13 mouse cellular contexts compared by ENCODE assay signal in genomic region chr13:56315201-56315600, GRCm38 (mm10). TPM values are rescaled to one million over a fixed set of nuclear protein-coding genes. Genes with fewer than 3 reads are reported as not detected.
DNase-seq lines count a peak whose midpoint lies in the region; ATAC-seq lines count a peak whose summit lies in the region.
"Had no signal": no experiment of that assay in that cellular context is flagged by ENCODE, and none has a peak within 500 bp of the region (broad histone marks: within the 10 kb centered on the region; RNA-seq: fewer than 3 reads in every experiment).

No protein-coding gene starts in this region.

- 0 out of 2 replicates have a peak, but pooled peaks cover 5% of the 10 kb centered on the region for H3K4me1 ChIP-seq in forebrain, embryonic 11.5 days (replicated peaks; ENCODE audit: control insufficient read depth, insufficient read depth, low read length)
- H3K4me1 ChIP-seq in limb, embryonic 13.5 days, result peaks cover 33% of the 10 kb centered on the region

- H3K4me2 ChIP-seq in forebrain, embryonic 11.5 days (ENCODE audit: low read depth, low read length, severe bottlenecking), result no peak overlapping the region
- no peak overlapping the region; the same call in 1 of the 2 replicates for H3K4me2 ChIP-seq in limb, embryonic 13.5 days (replicated peaks)

- H3K4me3 ChIP-seq in forebrain, embryonic 11.5 days (ENCODE audit: low read depth, low read length), result no peak overlapping the region
- no peak overlapping the region for H3K4me3 ChIP-seq in limb, embryonic 13.5 days
- H3K4me3 ChIP-seq: myocyte had no signal

- ATAC-seq in forebrain, embryonic 11.5 days (replicated peaks; ENCODE audit: low FRiP score), result peak; percentile 49; the same call in 1 of the 2 replicates
- ATAC-seq in limb, embryonic 13.5 days (ENCODE audit: low FRiP score, low read depth), result peak; percentile 64
- ATAC-seq: lung, postnatal 0 days had no signal

- H3K36me3 ChIP-seq in forebrain, embryonic 11.5 days (ENCODE audit: control insufficient read depth, insufficient read depth, low read length), result no peaks in the 10 kb centered on the region
- no peaks in the 10 kb centered on the region for H3K36me3 ChIP-seq in limb, embryonic 13.5 days

- H3K9ac ChIP-seq in forebrain, embryonic 11.5 days (ENCODE audit: low read length), result no peak overlapping the region
- H3K9ac ChIP-seq in limb, embryonic 13.5 days, result peak overlapping the region; percentile 45; the same call in 1 of the 2 replicates

- H3K27me3 ChIP-seq in forebrain, embryonic 11.5 days (ENCODE audit: control insufficient read depth, insufficient read depth, low read length), result no peaks in the 10 kb centered on the region
- no peaks in the 10 kb centered on the region for H3K27me3 ChIP-seq in limb, embryonic 13.5 days

- WGBS in forebrain, embryonic 11.5 days, result 17% methylated on average over 3 of the region's 3 CpGs
- WGBS in limb, embryonic 13.5 days, result 15% methylated on average over 3 of the region's 3 CpGs

- H3K27ac ChIP-seq in forebrain, embryonic 11.5 days (ENCODE audit: low read depth, low read length), result no peak overlapping the region
- H3K27ac ChIP-seq in limb, embryonic 13.5 days, result peak overlapping the region; percentile 63

- no peaks in the 10 kb centered on the region for H3K9me3 ChIP-seq in forebrain, embryonic 11.5 days (ENCODE audit: control insufficient read depth, low read length)
- peaks cover 6% of the 10 kb centered on the region for H3K9me3 ChIP-seq in limb, embryonic 13.5 days

- DNase-seq in right cerebral cortex, postnatal 10 days (ENCODE audit: low spot score in 2 of 2), result peak; percentile 50 to 55
- no peak for DNase-seq in right cerebral cortex, postnatal 4 days
- peak; percentile 67 for DNase-seq in forebrain, embryonic 11.5 days (ENCODE audit: low spot score)
- no peak for DNase-seq in urinary bladder, postnatal 14 days (ENCODE audit: low spot score)
- DNase-seq in ovary, postnatal 14 days (ENCODE audit: low spot score), result no peak
- no peak for DNase-seq in lung, postnatal 36 days
- DNase-seq: gastrocnemius, postnatal 36 days; heart, postnatal 36 days; kidney, postnatal 36 days; right cerebral cortex, postnatal 25 days had no signal

RNA-seq across cellular contexts. Expression of gene Cxcl14, which starts 18.9 kb away (rescaled TPM):
- polyA plus RNA-seq in forebrain, embryonic 11.5 days (2014; fragmentation: Nextera tagmentation; extraction: Ambion mirVana), result 8.6 and 10.9 TPM in 2 replicates
- 497 and 573 TPM in 2 replicates for polyA plus RNA-seq in limb, embryonic 13.5 days (2015; fragmentation: Nextera tagmentation; extraction: Ambion mirVana)
- polyA plus RNA-seq: myocyte had no signal

Comparison
In these comparisons a context has a peak if more than half of its experiments do, and no peak if none do; other contexts are left out.
1. DNase-seq: peak in right cerebral cortex, postnatal 10 days (2 of 2) and forebrain, embryonic 11.5 days (single experiment); none in right cerebral cortex, postnatal 4 days (single experiment), urinary bladder, postnatal 14 days (single experiment), ovary, postnatal 14 days (single experiment) and lung, postnatal 36 days (single experiment).
2. RNA of gene Cxcl14, which starts 18.9 kb away (polyA plus RNA-seq): 497 to 573 TPM in limb, embryonic 13.5 days; 8.6 to 10.9 TPM in forebrain, embryonic 11.5 days; every median in the first group is over 10 times any median in the second.